Mouse (Mus musculus) ES-E14 (cell line): Measurements from ENCODE around the gene Sacm1l. TPM values are rescaled to one million over a fixed set of nuclear protein-coding genes. Genes with fewer than 3 reads are reported as not detected.

Experiments used
- DNase-seq: peaks from one replicate; pipeline ENCODE4 v3.0.0-alpha.2; 2013; ENCODE audit warnings: low read depth, low spot score
- H3K27ac ChIP-seq: 2 replicates; pipeline ENCODE4 v1.5.1; 2012; ENCODE audit warnings: low read depth, mild to moderate bottlenecking, low read length, moderate library complexity, mixed read lengths; ENCODE audit not compliant: poor library complexity, insufficient read depth, severe bottlenecking
- H3K36me3 ChIP-seq: 2 replicates; pipeline ENCODE4 v1.6.1; 2012; ENCODE audit warnings: mild to moderate bottlenecking, low read length, moderate library complexity, mixed read lengths; ENCODE audit not compliant: control insufficient read depth, poor library complexity, insufficient read depth, severe bottlenecking
- H3K4me1 ChIP-seq, 2 experiments: fragments of 150-350 bp in 1 of 2; sonication (generic) in 1 of 2; 2 replicates each; pipeline ENCODE4 v1.6.1; 2012; ENCODE audit warnings: low read length in 2 of 2, mild to moderate bottlenecking in 1 of 2, mixed read lengths in 1 of 2; ENCODE audit not compliant: control insufficient read depth in 2 of 2, insufficient read depth in 2 of 2, poor library complexity in 1 of 2
- H3K4me3 ChIP-seq, 2 experiments: fragments of 150-350 bp in 1 of 2; sonication (generic) in 1 of 2; 2 replicates each; pipeline ENCODE4 v1.5.1; 2012; ENCODE audit warnings: low read length in 2 of 2, low read depth in 1 of 2, mild to moderate bottlenecking in 1 of 2, mixed read lengths in 1 of 2; ENCODE audit not compliant: insufficient read depth in 1 of 2, poor library complexity in 1 of 2, severe bottlenecking in 1 of 2
- H3K9ac ChIP-seq: 2 replicates; pipeline ENCODE4 v1.6.1; 2012; ENCODE audit warnings: low read depth, mild to moderate bottlenecking, low read length, mixed read lengths; ENCODE audit not compliant: poor library complexity, insufficient read depth, severe bottlenecking
- H3K9me3 ChIP-seq: fragments of 150-350 bp; sonication (generic); 2 replicates; pipeline ENCODE4 v1.6.1; 2012; ENCODE audit warnings: low read depth, mild to moderate bottlenecking, low read length; ENCODE audit not compliant: control insufficient read depth, insufficient read depth
- CHD2 ChIP-seq: IDR thresholded peaks from 2 replicates; pipeline ENCODE4 v1.6.1; 2014; ENCODE audit warnings: mild to moderate bottlenecking, low read depth, low read length, inconsistent platforms
- HCFC1 ChIP-seq: IDR thresholded peaks from 2 replicates; pipeline ENCODE4 v1.6.1; 2012; ENCODE audit warnings: low read length, inconsistent platforms, borderline replicate concordance; ENCODE audit not compliant: insufficient read depth
- MAFK ChIP-seq: IDR thresholded peaks from 2 replicates; pipeline ENCODE4 v1.6.1; 2014; ENCODE audit warnings: mild to moderate bottlenecking, low read depth, low read length, inconsistent platforms; ENCODE audit not compliant: insufficient read depth
- ZC3H11A ChIP-seq: IDR thresholded peaks from 2 replicates; pipeline ENCODE4 v1.6.1; 2012; ENCODE audit warnings: low read depth, mild to moderate bottlenecking, inconsistent platforms, low read length, borderline replicate concordance
- ZNF384 ChIP-seq: IDR thresholded peaks from 2 replicates; pipeline ENCODE4 v1.6.1; 2012; ENCODE audit warnings: low read depth, low read length, inconsistent platforms
- in situ Hi-C, 2 experiments: fragments of 600-800 bp; cut with MboI; formaldehyde crosslinking; loops; one replicate each; pipeline ENCODE4 v1.15.1; 2025; ENCODE audit warnings: low sequenced_read_pairs in 2 of 2, inconsistent platforms in 1 of 2; ENCODE audit not compliant: unreplicated experiment in 2 of 2
- total RNA-seq: library from RNA; depleted of rRNA; stranded (reverse); fragments of 300-350 nt; gene quantifications from 2 replicates; pipeline ENCODE4 v1.2.3, GENCODE M21; 2012; rRNA removed

The Sacm1l gene
- 18.5 and 23.2 TPM in 2 replicates for total RNA-seq

DNA sequence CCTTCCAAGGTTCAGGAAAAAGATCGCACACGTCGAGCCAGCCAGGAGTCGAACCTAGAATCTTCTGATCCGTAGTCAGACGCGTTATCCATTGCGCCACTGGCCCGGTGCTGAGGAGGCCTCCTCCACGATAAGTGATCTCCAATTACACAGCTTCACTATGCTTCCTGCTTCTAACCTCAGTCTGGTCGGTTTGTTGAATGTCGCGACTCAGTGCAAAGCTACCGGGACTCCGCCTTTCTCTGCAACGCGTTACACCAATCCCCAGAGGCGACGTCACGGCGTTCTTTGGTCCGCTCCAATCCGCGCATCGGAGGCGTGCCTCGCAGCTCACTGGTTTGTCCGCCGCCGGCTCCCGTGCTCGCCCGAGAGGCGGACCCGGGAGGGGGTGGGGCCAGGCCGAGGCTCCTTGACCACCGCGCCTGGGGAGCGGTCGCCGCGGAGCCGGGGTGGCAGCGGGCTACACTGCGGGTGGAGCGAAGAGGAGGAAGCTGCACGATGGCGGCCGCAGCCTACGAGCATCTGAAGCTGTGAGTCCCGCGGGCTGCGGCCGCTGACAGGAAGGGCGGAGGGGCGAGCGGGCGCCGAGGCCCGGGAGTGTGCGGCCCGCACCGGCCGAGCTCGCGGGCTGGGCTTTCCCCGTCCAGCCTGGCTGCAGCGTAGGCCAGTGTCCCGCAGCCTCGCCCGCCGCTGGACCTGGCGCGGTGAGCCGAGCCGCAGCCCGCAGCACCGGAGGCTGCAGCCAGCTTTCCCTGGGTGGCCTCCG lies at the start of gene Sacm1l:
TSS of gene Sacm1l (plus strand) at position 368 of the 766 bp plus-strand sequence.
- in situ Hi-C loops = loop anchor here in 1 of 2 experiments (10.0 kb wide), 2 partner anchors 275 to 375 kb away; partner anchors contain the start of gene Clec3b
- Histone ChIP-seq H3K27ac (no peak within 1 kb of the TSS; the same call in 1 of the 2 replicates), H3K9me3 (no peaks in the 10 kb centered on the region), H3K9ac (peak within 1 kb of the TSS; percentile 89), H3K36me3 (no peaks in the 10 kb centered on the region), H3K4me3 (peak within 1 kb of the TSS; percentile 70 to 97), H3K4me1 (peaks cover 0 to 2% of the 10 kb centered on the region in 2 experiments; a peak in 2 of 4 replicates)
- TF ChIP-seq ZC3H11A (no peak), HCFC1 (no peak), CHD2 (0 out of 2 replicates have a peak, but pooled peaks have one; percentile 21), MAFK (peak; percentile 77), ZNF384 (no peak)
- peak; percentile 97 for DNase-seq

DNA sequence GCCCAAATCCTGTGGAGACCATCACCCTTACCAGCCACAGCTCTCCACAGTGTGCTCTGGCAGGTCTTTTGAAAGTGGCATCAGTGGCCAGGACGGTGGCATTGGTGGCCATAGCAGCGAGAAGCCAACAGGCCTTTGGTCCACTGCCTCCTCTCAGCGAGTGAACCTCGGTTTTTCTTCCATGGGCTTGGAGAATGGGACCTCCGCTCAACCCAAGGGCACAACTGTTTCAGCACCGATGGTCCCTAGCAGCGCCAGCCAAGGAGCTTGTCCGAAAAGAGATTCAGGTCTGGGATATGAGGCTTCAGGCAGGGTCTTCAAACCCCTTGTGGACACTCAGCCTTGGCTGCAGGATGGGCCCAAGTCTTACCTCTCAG lies 49.7 kb upstream of the Sacm1l start:
- TF ChIP-seq CHD2 = no peak
- TF ChIP-seq HCFC1 = no peak
- no peak for TF ChIP-seq MAFK
- no peak for TF ChIP-seq ZNF384
- no peak for TF ChIP-seq ZC3H11A
- DNase-seq = no peak
- in situ Hi-C loops = no loop called here
- Histone ChIP-seq H3K27ac (no peak overlapping the region), H3K36me3 (peaks cover 3% of the 10 kb centered on the region; the same call in 1 of the 2 replicates), H3K4me3 (no peak overlapping the region), H3K9ac (no peak overlapping the region), H3K9me3 (no peaks in the 10 kb centered on the region), H3K4me1 (peaks cover 0 to 2% of the 10 kb centered on the region in 2 experiments; a peak in 1 of 4 replicates)

DNA sequence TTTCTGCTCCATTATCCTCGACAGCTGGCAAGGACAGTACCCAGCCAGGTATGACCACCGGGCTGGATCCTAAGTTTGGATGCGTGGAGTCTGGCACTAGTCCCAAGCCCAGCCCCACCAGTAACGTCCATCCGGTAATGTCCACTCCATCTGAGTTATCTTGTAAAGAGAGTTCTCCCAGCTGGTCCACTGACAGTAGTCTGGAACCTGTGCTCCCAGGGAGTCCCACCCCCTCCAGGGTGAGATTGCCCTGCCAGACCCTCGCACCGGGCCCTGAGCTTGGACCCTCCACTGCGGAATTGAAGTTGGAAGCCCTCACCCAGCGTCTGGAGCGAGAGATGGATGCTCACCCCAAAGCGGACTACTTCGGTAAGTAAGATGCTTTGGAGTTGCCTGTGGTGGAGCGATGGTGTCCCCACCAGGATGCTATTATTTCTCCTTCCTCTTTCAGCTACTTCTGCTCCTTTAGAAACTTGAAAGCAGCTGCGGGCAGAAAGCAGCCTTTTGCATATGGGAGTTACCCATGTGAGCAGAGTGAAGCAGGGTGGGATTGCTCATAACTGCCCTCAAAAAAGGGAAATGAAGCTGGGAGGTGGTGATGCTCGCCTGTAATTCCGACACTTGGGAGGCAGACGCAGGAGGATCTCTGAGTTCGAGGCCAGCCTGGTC lies 49.2 kb upstream of the Sacm1l start:
- peaks cover 3% of the 10 kb centered on the region; the same call in 1 of the 2 replicates for H3K36me3 ChIP-seq
- in situ Hi-C loops = no loop called here
- no peak for DNase-seq
- H3K4me3 ChIP-seq = no peak overlapping the region
- H3K9ac ChIP-seq = no peak overlapping the region
- no peak for TF ChIP-seq CHD2
- TF ChIP-seq HCFC1 = no peak
- TF ChIP-seq ZC3H11A = no peak
- TF ChIP-seq MAFK = no peak
- no peak for TF ChIP-seq ZNF384
- H3K4me1 ChIP-seq = peaks cover 0 to 2% of the 10 kb centered on the region in 2 experiments; a peak in 1 of 4 replicates
- no peak overlapping the region for H3K27ac ChIP-seq
- H3K9me3 ChIP-seq = no peaks in the 10 kb centered on the region

DNA sequence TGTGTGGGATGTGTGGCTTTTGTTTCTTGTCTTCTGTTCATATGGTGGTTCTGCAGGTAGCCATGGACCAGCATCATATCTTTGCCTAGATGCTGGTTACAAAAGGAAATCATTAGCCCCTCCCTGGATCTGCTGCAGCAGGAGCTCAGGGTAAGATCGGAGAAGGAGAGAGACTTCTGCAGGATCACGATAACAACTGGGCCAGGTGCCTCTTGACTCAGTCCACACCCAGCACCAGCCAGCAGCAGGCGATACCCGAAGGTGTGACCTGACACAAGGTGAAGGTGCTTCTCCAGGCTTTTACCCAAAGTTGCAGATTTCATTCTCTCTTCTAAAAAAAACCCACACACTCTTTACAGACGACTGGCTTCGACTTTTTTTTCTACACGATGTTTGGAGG lies 48.4 kb upstream of the Sacm1l start:
- TF ChIP-seq HCFC1 (no peak), CHD2 (no peak), ZNF384 (no peak), ZC3H11A (no peak), MAFK (no peak)
- no peak for DNase-seq
- H3K36me3 ChIP-seq = peaks cover 3% of the 10 kb centered on the region; the same call in 1 of the 2 replicates
- in situ Hi-C loops = no loop called here
- H3K27ac ChIP-seq = no peak overlapping the region
- no peak overlapping the region for H3K4me3 ChIP-seq
- H3K9me3 ChIP-seq = no peaks in the 10 kb centered on the region
- H3K4me1 ChIP-seq = peaks cover 0 to 2% of the 10 kb centered on the region in 2 experiments; a peak in 1 of 4 replicates
- no peak overlapping the region for H3K9ac ChIP-seq
